9 mouse cellular contexts compared by ENCODE assay signal in genomic region chr9:18293026-18293781, GRCm38 (mm10). TPM values are rescaled to one million over a fixed set of nuclear protein-coding genes. Genes with fewer than 3 reads are reported as not detected.
A peak's percentile ranks its signal among the peaks of the same experiment; 100 is the strongest.
DNase-seq lines count a peak whose midpoint lies in the region; ATAC-seq and TF ChIP-seq lines count a peak whose summit lies in the region.
"Had no signal": no experiment of that assay in that cellular context is flagged by ENCODE, and none has a peak within 500 bp of the region (broad histone marks: within the 10 kb centered on the region; RNA-seq: fewer than 3 reads in every experiment).

No protein-coding gene starts in this region.

- peaks cover 5% of the 10 kb centered on the region for H3K4me1 ChIP-seq in brown adipose tissue, adult 24 weeks (ENCODE audit: control insufficient read depth, insufficient read depth, insufficient read length, low read length)
- peaks cover 13% of the 10 kb centered on the region for H3K4me1 ChIP-seq in hindbrain, embryonic 16.5 days (ENCODE audit: control insufficient read depth, insufficient read depth, low read depth, low read length)
- H3K4me1 ChIP-seq in midbrain, postnatal 0 days (ENCODE audit: insufficient read depth, low read length): peaks cover 6% of the 10 kb centered on the region; the same call in 1 of the 2 replicates

- no peaks in the 10 kb centered on the region for H3K27me3 ChIP-seq in hindbrain, embryonic 16.5 days (replicated peaks; ENCODE audit: control insufficient read depth, insufficient read depth, low read length)
- no peaks in the 10 kb centered on the region for H3K27me3 ChIP-seq in midbrain, postnatal 0 days (ENCODE audit: insufficient read depth, low read length)

- peak overlapping the region; percentile 81 for H3K4me3 ChIP-seq in layer of hippocampus, adult 2 months
- peak overlapping the region; percentile 94 for H3K4me3 ChIP-seq in brown adipose tissue, adult 24 weeks (ENCODE audit: insufficient read depth, low read depth, low read length)
- peak overlapping the region; percentile 100 for H3K4me3 ChIP-seq in hindbrain, embryonic 16.5 days (ENCODE audit: low read length)
- peak overlapping the region; percentile 95 for H3K4me3 ChIP-seq in midbrain, postnatal 0 days (ENCODE audit: low read depth, low read length)

- no peak for ATAC-seq in hindbrain, embryonic 16.5 days
- ATAC-seq in midbrain, postnatal 0 days (ENCODE audit: low FRiP score): no peak

- H3K36me3 ChIP-seq in hindbrain, embryonic 16.5 days (ENCODE audit: control insufficient read depth, insufficient read depth, low read length): peaks cover 3% of the 10 kb centered on the region; the same call in 1 of the 2 replicates
- H3K36me3 ChIP-seq in midbrain, postnatal 0 days (ENCODE audit: insufficient read depth, low read length): no peaks in the 10 kb centered on the region

- peak overlapping the region; percentile 96 for H3K4me2 ChIP-seq in hindbrain, embryonic 16.5 days (ENCODE audit: low read length)
- peak overlapping the region; percentile 84 for H3K4me2 ChIP-seq in midbrain, postnatal 0 days (ENCODE audit: low read depth, low read length, poor library complexity, severe bottlenecking)

- peak overlapping the region; percentile 98 for H3K27ac ChIP-seq in layer of hippocampus, adult 2 months
- peak overlapping the region; percentile 99 for H3K27ac ChIP-seq in brown adipose tissue, adult 24 weeks (replicated peaks; ENCODE audit: low read depth, low read length)
- no peak overlapping the region for H3K27ac ChIP-seq in hindbrain, embryonic 16.5 days (ENCODE audit: low read depth, low read length)
- H3K27ac ChIP-seq in midbrain, postnatal 0 days (ENCODE audit: low read depth, low read length): no peak overlapping the region

- TF ChIP-seq CTCF in layer of hippocampus, adult 2 months (conservative IDR thresholded peaks at IDR 0.05): no peak
- no peak for TF ChIP-seq CTCF in midbrain, postnatal 0 days (IDR thresholded peaks at IDR 0.05)

- 46% methylated on average over 6 of the region's 6 CpGs for WGBS in hindbrain, embryonic 16.5 days
- WGBS in midbrain, postnatal 0 days: 50% methylated on average over 6 of the region's 6 CpGs

- DNase-seq in layer of hippocampus, adult 2 months (ENCODE audit: low spot score in 2 of 2): no peak
- no peak for DNase-seq in layer of hippocampus, adult 11-12 months (ENCODE audit: low spot score)
- no peak for DNase-seq in midbrain, postnatal 0 days (ENCODE audit: low spot score)
- DNase-seq in right cerebral cortex, postnatal 10 days (ENCODE audit: low spot score in 2 of 2): no peak
- DNase-seq in cerebellum, postnatal 4 days (ENCODE audit: low spot score in 2 of 2): no peak
- no peak for DNase-seq in right cerebral cortex, adult 2 months (ENCODE audit: low spot score in 2 of 2)
- DNase-seq: cerebellum, adult 8-10 months had no signal

- H3K9me3 ChIP-seq in hindbrain, embryonic 16.5 days (ENCODE audit: control insufficient read depth, low read length): no peaks in the 10 kb centered on the region
- H3K9me3 ChIP-seq in midbrain, postnatal 0 days (ENCODE audit: low read length): no peaks in the 10 kb centered on the region

- H3K9ac ChIP-seq in hindbrain, embryonic 16.5 days (ENCODE audit: low read depth, low read length): peak overlapping the region; percentile 97
- peak overlapping the region; percentile 98 for H3K9ac ChIP-seq in midbrain, postnatal 0 days (replicated peaks; ENCODE audit: low read length, poor library complexity, severe bottlenecking)

RNA-seq across cellular contexts. Expression of gene Chordc1, which starts 1.3 kb away (rescaled TPM):
- 100 to 1,000 TPM; 104 to 109 TPM for total RNA-seq in layer of hippocampus, adult 2 months (2021)
- polyA plus RNA-seq in brown adipose tissue, adult 24 weeks (2012; ENCODE audit: insufficient read depth, insufficient read length, missing spikeins): 47.3 and 97.9 TPM in 2 replicates
- 115 and 116 TPM in 2 replicates for polyA plus RNA-seq in hindbrain, embryonic 16.5 days (2015; fragmentation: Nextera tagmentation; extraction: Ambion mirVana)
- 43.9 and 49.4 TPM in 2 replicates for total RNA-seq in midbrain, postnatal 0 days (2014; rRNA removed)
- polyA plus RNA-seq in midbrain, postnatal 0 days (2015; fragmentation: Nextera tagmentation; extraction: Ambion mirVana): 56.1 and 60.6 TPM in 2 replicates

Comparison
In these comparisons a context has a peak if more than half of its experiments do, and no peak if none do; other contexts are left out.
1. H3K27ac ChIP-seq: peak in layer of hippocampus, adult 2 months (single experiment) and brown adipose tissue, adult 24 weeks (single experiment); none in hindbrain, embryonic 16.5 days (single experiment) and midbrain, postnatal 0 days (single experiment).
2. Peak in every context shown above with its lines, with median percentiles within 50 percentile points of each other: H3K4me3 ChIP-seq.